Mouse (Mus musculus): ENCODE results near the gene Atad1. TPM values are rescaled to one million over a fixed set of nuclear protein-coding genes. Genes with fewer than 3 reads are reported as not detected.

Gene Atad1
- total RNA-seq (2023), result 56.0 TPM

GRCm38 (mm10) chr19:32739686-32740085, at the start of gene Atad1:
Atad1 (minus strand) TSS chr19:32739786.

GRCm38 (mm10) chr19:32756900-32757725, 17.5 kb upstream of the Atad1 start, which contains the start of gene Pten:
Pten (plus strand) TSS chr19:32757497.

Other genes with a start within 250 kb of the Atad1 start
- 0.34 TPM for gene Papss2, start 144.0 kb downstream of the Atad1 start, total RNA-seq (2023)
- 94.3 TPM for gene Pten, start 17.7 kb upstream of the Atad1 start, total RNA-seq (2023)